Mouse (Mus musculus): ENCODE results near the gene Zfp14.

DNA sequence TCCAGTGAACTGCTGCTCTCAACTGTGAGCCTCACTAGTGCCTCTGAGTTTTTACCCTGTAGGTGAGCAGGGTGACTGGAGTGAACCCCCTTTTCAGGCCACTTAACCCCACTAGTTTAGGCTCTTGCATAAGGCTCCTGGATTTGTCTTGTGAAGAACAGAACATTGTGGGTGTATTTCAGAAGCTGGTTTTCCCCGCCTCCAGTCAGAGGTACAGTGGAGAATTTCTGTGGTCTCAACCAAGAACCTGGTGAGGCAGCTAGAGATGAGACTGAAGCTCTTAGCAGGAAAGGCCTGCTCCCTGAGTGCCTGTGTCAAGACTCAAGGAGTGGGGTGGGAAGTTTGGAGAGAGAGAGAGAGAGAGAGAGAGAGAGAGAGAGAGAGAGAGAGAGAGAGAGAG is 43.6 kb downstream of the Zfp14 start:
- TF ChIP-seq CTCF (IDR thresholded peaks at IDR 0.05; ENCODE audit: low read depth, low read length) (no peak), POLR2AphosphoS5 (IDR thresholded peaks at IDR 0.05; ENCODE audit: insufficient replicate concordance, low read depth, low read length) (no peak), GATA1 (IDR thresholded peaks at IDR 0.05; ENCODE audit: borderline replicate concordance, low read length) (no peak)

Data from G1E (cell line).